Mouse (Mus musculus) cerebellum, adult 2 months (tissue): ENCODE measurements around the gene Egfl7.

Experiments
- CTCF ChIP-seq: fragments of 200-500 bp; IDR thresholded peaks from 2 replicates; pipeline ENCODE4 v1.5.1; 2011; ENCODE audit warnings: low read depth, mild to moderate bottlenecking, control low read depth, low read length, moderate library complexity, borderline replicate concordance; ENCODE audit not compliant: insufficient read depth
- POLR2A ChIP-seq: fragments of 200-500 bp; IDR thresholded peaks from 2 replicates; pipeline ENCODE4 v1.6.1; 2011; ENCODE audit warnings: low read length, control low read depth, borderline replicate concordance; ENCODE audit not compliant: insufficient read depth

- TF ChIP-seq CTCF = no peak
- no peak for TF ChIP-seq POLR2A
Observed at GRCm38 (mm10) chr2:26556535-26556993, 23.2 kb upstream of the Egfl7 start.
